Mouse (Mus musculus) bone marrow macrophage, adult 2 months (primary cell): ENCODE measurements around the gene Folr2.

ENCODE experiments used
- CTCF ChIP-seq: IDR thresholded peaks from 2 replicates; pipeline ENCODE4 v1.5.1; 2012; ENCODE audit warnings: low read depth, mild to moderate bottlenecking, low read length, moderate library complexity
- POLR2A ChIP-seq: IDR thresholded peaks from 2 replicates; pipeline ENCODE4 v1.6.1; 2012; ENCODE audit warnings: mild to moderate bottlenecking, low read depth, low read length, borderline replicate concordance

- no peak for TF ChIP-seq POLR2A
- no peak for TF ChIP-seq CTCF
Measured at GRCm38 (mm10) chr7:101857094-101857493, at the start of gene Folr2.
